ENCODE assay signal across 25 mouse cellular contexts in the genomic region with DNA sequence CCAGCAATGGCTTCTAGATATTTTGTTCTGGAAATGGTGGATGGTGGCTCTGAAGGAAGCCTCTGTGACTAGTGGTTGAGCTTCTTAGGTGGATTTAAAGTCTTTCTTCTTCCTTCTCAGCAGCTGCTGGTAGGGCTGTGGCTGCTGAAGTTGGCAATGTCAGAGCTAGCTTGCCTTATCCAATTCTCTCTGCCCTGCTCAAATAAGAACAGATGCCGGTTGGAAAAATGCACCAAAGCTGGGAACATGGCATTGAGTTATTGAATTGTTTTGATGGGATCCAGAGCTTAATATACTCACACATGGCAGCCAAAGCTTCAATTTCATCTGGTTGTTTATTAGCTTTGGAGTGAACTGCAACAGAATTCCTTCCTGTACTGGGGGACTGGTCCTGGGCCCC.
"Had no signal": no experiment of that assay in that cellular context is flagged by ENCODE, and none has a peak within 500 bp of the region (broad histone marks: within the 10 kb centered on the region; RNA-seq: fewer than 3 reads in every experiment).

No protein-coding gene starts in this region.

- H3K27ac ChIP-seq: heart, embryonic 10.5 days; hindbrain, embryonic 10.5 days; hindbrain, embryonic 12.5 days; hindbrain, embryonic 14.5 days; intestine, embryonic 15.5 days; limb, embryonic 13.5 days; limb, embryonic 15.5 days; liver, embryonic 12.5 days; liver, embryonic 14.5 days had no signal

- ATAC-seq: forebrain, postnatal 0 days; hindbrain, embryonic 16.5 days; inflammation-experienced regulatory T-cells, adult 6 months; intestine, embryonic 15.5 days; intestine, postnatal 0 days; liver, embryonic 12.5 days had no signal

- H3K4me3 ChIP-seq: heart, embryonic 10.5 days; heart, embryonic 12.5 days; hindbrain, embryonic 10.5 days; hindbrain, embryonic 12.5 days; intestine, embryonic 15.5 days; limb, embryonic 13.5 days; limb, embryonic 15.5 days; liver, embryonic 12.5 days had no signal

- DNase-seq: forebrain, postnatal 0 days; gastrocnemius, postnatal 10 days; gastrocnemius, postnatal 25 days; heart, adult 18-20 months; heart, postnatal 10 days; heart, postnatal 4 days; kidney, adult 18-20 months; kidney, adult 8-10 months; kidney, postnatal 10 days; kidney, postnatal 25 days; kidney, postnatal 4 days; left cerebral cortex, postnatal 4 days had no signal
